Mouse (Mus musculus): ENCODE measurements at regions not wholly inside any gene's neighbourhood (a gene's known extent, or its start where the extent isn't known, plus 50 kb on each side); places are given as distances from the start of the nearest gene placed in this dataset.

DNA sequence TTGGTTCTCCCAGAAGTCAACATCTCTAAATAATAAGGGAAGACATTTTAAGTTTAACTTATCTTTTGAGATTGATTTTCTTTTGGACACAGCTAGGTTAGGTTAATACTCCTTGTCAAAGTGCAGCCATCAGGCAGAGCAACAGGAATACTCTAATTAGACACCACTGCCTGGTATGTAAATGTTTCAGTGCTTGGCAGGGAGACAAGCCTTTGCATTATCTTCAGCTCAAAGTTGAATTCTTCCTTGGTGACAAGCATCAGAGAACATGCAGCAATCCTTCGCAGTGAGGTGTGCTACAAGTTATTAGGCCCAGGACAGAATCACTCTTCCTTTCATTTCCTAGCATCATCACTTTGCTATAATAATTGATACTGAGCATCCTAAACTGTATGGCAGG, 608.7 kb downstream of the Rapgef2 start:
- Histone ChIP-seq H3K27me3 (ENCODE audit: insufficient read depth, low read length) (no peaks in the 10 kb centered on the region), H3K27ac (ENCODE audit: low read length) (no peak overlapping the region), H3K4me3 (ENCODE audit: low read length) (no peak overlapping the region), H3K4me1 (ENCODE audit: insufficient read depth, low read length) (no peaks in the 10 kb centered on the region), H3K36me3 (ENCODE audit: insufficient read depth, low read length) (no peaks in the 10 kb centered on the region), H3K9me3 (ENCODE audit: low read length) (no peaks in the 10 kb centered on the region), H3K4me2 (replicated peaks; ENCODE audit: low read depth, low read length) (no peak overlapping the region), H3K9ac (replicated peaks; ENCODE audit: low read length) (no peak overlapping the region)
- no peak for ATAC-seq (ENCODE audit: low FRiP score, low TSS enrichment)
- 84% methylated on average over 1 of the region's 1 CpGs for WGBS

DNA sequence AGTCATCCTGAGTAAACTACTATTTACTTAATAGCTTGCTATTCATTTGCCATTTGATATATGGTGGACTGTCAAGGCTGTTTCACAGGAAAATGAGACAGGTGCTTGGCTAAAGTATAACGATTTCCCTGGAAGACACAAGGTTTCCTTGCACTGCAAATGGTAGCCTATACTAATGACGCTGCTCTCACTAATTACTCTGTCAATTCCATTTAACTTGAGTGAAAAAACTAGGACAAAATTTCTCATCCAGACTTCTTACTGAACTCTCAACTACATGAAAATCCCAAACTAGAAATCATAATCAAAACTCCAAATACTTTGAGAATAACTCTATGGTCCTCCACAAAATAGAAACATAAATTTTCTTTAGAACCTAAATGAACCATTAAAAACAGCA, 609.5 kb downstream of the Rapgef2 start:
- no peaks in the 10 kb centered on the region for H3K4me1 ChIP-seq (ENCODE audit: insufficient read depth, low read length)
- H3K27me3 ChIP-seq (ENCODE audit: insufficient read depth, low read length), result no peaks in the 10 kb centered on the region
- no peak overlapping the region for H3K4me3 ChIP-seq (ENCODE audit: low read length)
- no peaks in the 10 kb centered on the region for H3K9me3 ChIP-seq (ENCODE audit: low read length)
- no peaks in the 10 kb centered on the region for H3K36me3 ChIP-seq (ENCODE audit: insufficient read depth, low read length)
- no peak overlapping the region for H3K27ac ChIP-seq (ENCODE audit: low read length)
- no peak overlapping the region for H3K9ac ChIP-seq (replicated peaks; ENCODE audit: low read length)
- no peak for ATAC-seq (ENCODE audit: low FRiP score, low TSS enrichment)
- WGBS, result 80% methylated on average over 2 of the region's 2 CpGs
- H3K4me2 ChIP-seq (replicated peaks; ENCODE audit: low read depth, low read length), result no peak overlapping the region

DNA sequence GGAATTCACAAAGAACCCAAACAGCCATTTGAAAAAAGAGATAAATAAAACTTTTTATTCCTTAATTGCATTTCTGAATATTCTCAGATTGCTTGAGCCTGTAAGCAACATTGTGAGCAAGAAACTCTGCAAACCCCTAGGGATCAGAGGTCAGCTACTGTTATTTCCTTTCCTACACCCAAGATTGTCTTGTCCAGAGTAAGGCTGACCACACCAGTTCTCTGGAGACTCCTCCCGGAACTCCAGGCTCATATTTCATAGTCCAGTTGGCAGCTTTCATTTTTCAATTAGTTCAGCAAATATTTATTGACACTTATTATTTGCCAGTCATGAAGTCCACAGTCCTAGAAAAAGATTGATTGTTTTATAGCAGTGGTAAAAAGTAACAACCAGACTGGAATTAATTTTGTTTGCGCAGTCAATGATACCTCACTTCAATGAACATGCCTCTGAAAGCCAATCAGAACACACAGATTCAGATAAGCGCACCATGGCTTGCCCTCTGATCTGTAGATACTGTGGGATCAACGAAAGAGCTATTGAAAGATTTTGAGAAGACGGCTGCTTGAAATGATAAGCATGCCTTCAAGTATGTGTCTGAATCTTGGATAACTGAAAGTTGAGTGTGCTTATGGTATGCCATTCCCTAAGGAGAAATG, 611.7 kb downstream of the Rapgef2 start:
- ATAC-seq (ENCODE audit: low FRiP score, low TSS enrichment), result no peak
- Histone ChIP-seq H3K4me1 (ENCODE audit: insufficient read depth, low read length) (no peaks in the 10 kb centered on the region), H3K36me3 (ENCODE audit: insufficient read depth, low read length) (no peaks in the 10 kb centered on the region), H3K9me3 (ENCODE audit: low read length) (no peaks in the 10 kb centered on the region), H3K4me3 (ENCODE audit: low read length) (no peak overlapping the region), H3K27me3 (ENCODE audit: insufficient read depth, low read length) (no peaks in the 10 kb centered on the region), H3K4me2 (replicated peaks; ENCODE audit: low read depth, low read length) (no peak overlapping the region), H3K27ac (ENCODE audit: low read length) (no peak overlapping the region), H3K9ac (replicated peaks; ENCODE audit: low read length) (no peak overlapping the region)
- 78% methylated on average over 5 of the region's 5 CpGs for WGBS

DNA sequence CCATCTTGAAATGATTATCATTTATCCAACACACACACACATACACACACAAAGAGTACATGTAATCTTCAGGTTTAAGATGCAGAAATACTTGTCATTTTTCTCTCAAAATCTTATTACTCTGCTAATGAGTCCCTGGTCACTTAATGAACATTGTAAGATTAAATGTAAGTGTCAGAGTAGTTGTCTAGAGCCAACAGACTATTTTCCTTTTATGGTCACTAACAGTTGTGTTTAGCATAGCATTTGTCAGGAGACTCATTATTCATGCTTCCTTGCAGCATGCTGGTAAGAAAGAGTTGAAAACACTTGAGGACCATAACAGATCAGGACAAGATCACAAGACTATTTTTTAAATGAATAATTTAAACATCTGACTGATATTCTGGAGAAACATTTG, 618.3 kb downstream of the Rapgef2 start:
- H3K36me3 ChIP-seq (ENCODE audit: insufficient read depth, low read length), result no peaks in the 10 kb centered on the region
- no peaks in the 10 kb centered on the region for H3K27me3 ChIP-seq (ENCODE audit: insufficient read depth, low read length)
- H3K4me3 ChIP-seq (ENCODE audit: low read length), result no peak overlapping the region
- H3K4me2 ChIP-seq (replicated peaks; ENCODE audit: low read depth, low read length), result no peak overlapping the region
- H3K9ac ChIP-seq (replicated peaks; ENCODE audit: low read length), result no peak overlapping the region
- ATAC-seq (ENCODE audit: low FRiP score, low TSS enrichment), result peak; percentile 51; the same call in 1 of the 2 replicates
- no peaks in the 10 kb centered on the region for H3K4me1 ChIP-seq (ENCODE audit: insufficient read depth, low read length)
- H3K9me3 ChIP-seq (ENCODE audit: low read length), result no peaks in the 10 kb centered on the region
- no peak overlapping the region for H3K27ac ChIP-seq (ENCODE audit: low read length)

DNA sequence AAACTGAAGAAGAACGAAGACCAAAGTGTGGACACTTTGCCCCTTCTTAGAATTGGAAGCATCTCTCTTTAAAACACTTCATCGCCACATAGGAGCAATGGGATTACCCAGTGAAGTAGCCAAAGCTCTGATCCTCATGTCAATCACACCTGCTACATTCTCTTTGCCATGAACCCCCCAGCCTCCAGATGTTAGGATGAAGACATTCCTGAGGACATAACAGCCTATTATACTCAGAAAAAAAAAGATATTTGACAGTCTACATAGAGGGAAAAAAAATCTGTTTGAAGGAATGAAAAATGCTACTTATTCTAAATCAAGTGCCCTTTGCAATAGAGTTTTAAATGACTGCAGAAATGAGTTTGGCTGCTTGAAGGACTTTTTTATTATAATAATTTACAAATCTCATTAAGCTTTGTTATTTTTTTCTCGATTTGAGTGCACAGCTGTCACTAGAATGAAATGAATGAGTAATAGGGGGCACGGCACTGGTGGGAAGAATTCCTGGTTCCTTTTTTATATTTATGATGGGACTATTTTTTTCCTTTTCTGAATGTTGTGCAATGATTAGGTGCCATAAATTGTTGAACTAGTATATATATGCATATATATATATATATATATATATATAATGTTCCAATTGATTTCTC, 618.8 kb downstream of the Rapgef2 start:
- no peak overlapping the region for H3K4me2 ChIP-seq (replicated peaks; ENCODE audit: low read depth, low read length)

DNA sequence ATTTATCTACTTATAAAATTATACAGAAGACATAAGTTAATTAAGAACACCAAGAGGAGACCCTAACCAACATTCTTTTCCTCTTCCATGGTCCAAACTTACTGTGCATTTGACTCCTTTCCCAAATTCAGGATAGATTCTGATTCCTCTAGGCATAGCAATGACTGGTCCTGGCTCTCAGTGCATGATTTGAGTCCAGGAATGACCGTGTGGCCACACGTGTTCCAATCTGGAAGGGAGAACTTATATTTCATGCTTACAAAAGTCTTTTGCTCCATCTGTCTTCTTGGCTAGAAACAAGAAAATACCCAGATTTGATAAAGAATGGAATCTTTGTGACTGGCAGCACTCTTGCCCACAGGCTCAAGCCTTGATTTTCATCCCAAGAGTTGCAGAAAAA, 638.2 kb downstream of the Rapgef2 start:
- Histone ChIP-seq H3K4me3 (ENCODE audit: low read length) (no peak overlapping the region), H3K27ac (ENCODE audit: low read length) (no peak overlapping the region), H3K9ac (replicated peaks; ENCODE audit: low read length) (no peak overlapping the region), H3K27me3 (ENCODE audit: insufficient read depth, low read length) (no peaks in the 10 kb centered on the region), H3K9me3 (ENCODE audit: low read length) (no peaks in the 10 kb centered on the region), H3K4me2 (replicated peaks; ENCODE audit: low read depth, low read length) (no peak overlapping the region), H3K4me1 (ENCODE audit: insufficient read depth, low read length) (no peaks in the 10 kb centered on the region), H3K36me3 (ENCODE audit: insufficient read depth, low read length) (no peaks in the 10 kb centered on the region)
- ATAC-seq (ENCODE audit: low FRiP score, low TSS enrichment), result no peak
- 95% methylated on average over 2 of the region's 2 CpGs for WGBS

More for the DNA sequence above, 618.8 kb downstream of the Rapgef2 start:
- WGBS, result 62% methylated on average over 4 of the region's 4 CpGs
- no peak overlapping the region for H3K9ac ChIP-seq (replicated peaks; ENCODE audit: low read length)
- no peaks in the 10 kb centered on the region for H3K9me3 ChIP-seq (ENCODE audit: low read length)
- H3K4me1 ChIP-seq (ENCODE audit: insufficient read depth, low read length), result no peaks in the 10 kb centered on the region
- peak; percentile 74; the same call in 1 of the 2 replicates for ATAC-seq (ENCODE audit: low FRiP score, low TSS enrichment)
- H3K36me3 ChIP-seq (ENCODE audit: insufficient read depth, low read length), result no peaks in the 10 kb centered on the region
- H3K27ac ChIP-seq (ENCODE audit: low read length), result no peak overlapping the region
- H3K27me3 ChIP-seq (ENCODE audit: insufficient read depth, low read length), result no peaks in the 10 kb centered on the region
- no peak overlapping the region for H3K4me3 ChIP-seq (ENCODE audit: low read length)

DNA sequence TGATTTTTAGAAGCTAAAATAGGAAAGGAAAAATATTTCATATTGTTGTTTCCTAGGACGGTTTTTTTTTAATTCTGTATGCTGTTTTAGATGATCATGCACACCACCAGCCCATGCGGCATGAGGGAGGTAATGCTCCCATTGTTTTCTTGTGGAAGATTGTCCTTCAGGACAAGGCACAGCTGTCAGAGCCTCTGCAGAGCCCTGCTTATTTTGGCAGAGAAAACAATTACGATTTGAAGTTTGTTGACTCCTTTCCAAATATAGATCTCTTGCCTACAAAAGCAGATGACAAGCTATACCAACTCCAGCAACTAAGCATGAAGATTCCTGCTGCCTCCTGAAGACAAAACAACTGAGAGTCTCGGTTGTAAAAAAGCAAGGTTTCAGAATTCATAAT, 650.9 kb downstream of the Rapgef2 start:
- WGBS, result 38% methylated on average over 4 of the region's 4 CpGs
- Histone ChIP-seq H3K9ac (replicated peaks; ENCODE audit: low read length) (no peak overlapping the region), H3K4me2 (replicated peaks; ENCODE audit: low read depth, low read length) (no peak overlapping the region), H3K9me3 (ENCODE audit: low read length) (peaks cover 12% of the 10 kb centered on the region), H3K4me3 (ENCODE audit: low read length) (no peak overlapping the region), H3K27ac (ENCODE audit: low read length) (no peak overlapping the region), H3K4me1 (ENCODE audit: insufficient read depth, low read length) (peaks cover 5% of the 10 kb centered on the region; the same call in 1 of the 2 replicates), H3K27me3 (ENCODE audit: insufficient read depth, low read length) (no peaks in the 10 kb centered on the region), H3K36me3 (ENCODE audit: insufficient read depth, low read length) (no peaks in the 10 kb centered on the region)
- no peak for ATAC-seq (ENCODE audit: low FRiP score, low TSS enrichment)

DNA sequence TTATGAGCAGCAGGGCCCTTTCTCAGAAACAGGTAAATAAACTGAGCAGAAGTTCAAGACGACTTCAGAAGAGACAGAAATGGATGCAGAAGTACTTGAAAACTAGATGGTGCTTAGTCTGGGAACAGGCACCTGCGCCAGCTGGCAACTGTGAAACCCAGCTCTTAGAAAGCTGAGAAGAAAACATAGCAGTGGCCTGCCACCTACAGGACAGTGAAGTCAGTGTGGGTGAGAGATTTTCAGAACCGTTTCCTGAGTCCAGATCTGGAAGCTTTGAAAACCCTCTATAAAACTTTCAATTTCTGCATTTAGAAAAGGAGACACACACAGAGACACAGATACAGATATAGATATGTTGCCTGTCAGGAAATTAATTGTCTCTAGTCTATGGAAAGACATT, 667.4 kb downstream of the Rapgef2 start:
- 45% methylated on average over 3 of the region's 3 CpGs for WGBS
- ATAC-seq (ENCODE audit: low FRiP score, low TSS enrichment), result no peak

DNA sequence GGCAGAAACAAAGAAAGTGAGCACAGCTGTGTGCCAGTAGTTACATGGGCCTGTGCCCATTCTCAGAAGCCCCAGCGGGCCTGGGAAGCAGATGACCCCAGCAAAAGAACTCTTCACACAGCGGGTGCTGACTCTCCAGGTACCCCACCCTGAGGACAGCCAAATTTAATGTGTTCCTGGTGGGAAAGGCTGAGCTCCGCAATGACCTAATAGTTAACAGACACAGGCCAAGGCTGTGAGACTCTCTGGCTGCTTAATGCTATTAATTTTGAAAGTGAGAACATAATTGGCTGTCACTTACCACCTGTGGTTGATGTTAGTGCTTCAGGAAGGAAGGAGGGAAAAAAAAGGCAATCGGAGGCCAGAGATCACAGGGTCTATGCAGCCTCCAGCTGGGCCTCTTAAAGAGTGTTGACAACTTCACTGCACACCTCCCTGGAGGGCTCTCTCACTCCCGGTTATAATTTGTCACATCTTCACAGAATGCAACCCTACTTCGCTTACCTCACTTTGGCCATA, 691.5 kb downstream of the Rapgef2 start:
- WGBS, result 8% methylated on average over 6 of the region's 6 CpGs
- Histone ChIP-seq H3K27ac (ENCODE audit: low read length) (no peak overlapping the region), H3K9me3 (ENCODE audit: low read length) (no peaks in the 10 kb centered on the region), H3K4me1 (ENCODE audit: insufficient read depth, low read length) (peaks cover 5% of the 10 kb centered on the region; the same call in 1 of the 2 replicates), H3K4me3 (ENCODE audit: low read length) (no peak overlapping the region), H3K27me3 (ENCODE audit: insufficient read depth, low read length) (no peaks in the 10 kb centered on the region), H3K4me2 (replicated peaks; ENCODE audit: low read depth, low read length) (peak overlapping the region; percentile 23; the same call in 1 of the 2 replicates), H3K9ac (replicated peaks; ENCODE audit: low read length) (no peak overlapping the region), H3K36me3 (ENCODE audit: insufficient read depth, low read length) (no peaks in the 10 kb centered on the region)
- ATAC-seq (ENCODE audit: low FRiP score, low TSS enrichment), result peak; percentile 80

More for the DNA sequence above, 667.4 kb downstream of the Rapgef2 start:
- H3K4me3 ChIP-seq (ENCODE audit: low read length), result no peak overlapping the region
- H3K27me3 ChIP-seq (ENCODE audit: insufficient read depth, low read length), result no peaks in the 10 kb centered on the region
- H3K4me2 ChIP-seq (replicated peaks; ENCODE audit: low read depth, low read length), result no peak overlapping the region
- no peaks in the 10 kb centered on the region for H3K36me3 ChIP-seq (ENCODE audit: insufficient read depth, low read length)
- H3K27ac ChIP-seq (ENCODE audit: low read length), result no peak overlapping the region
- no peaks in the 10 kb centered on the region for H3K9me3 ChIP-seq (ENCODE audit: low read length)
- H3K4me1 ChIP-seq (ENCODE audit: insufficient read depth, low read length), result no peaks in the 10 kb centered on the region
- no peak overlapping the region for H3K9ac ChIP-seq (replicated peaks; ENCODE audit: low read length)

DNA sequence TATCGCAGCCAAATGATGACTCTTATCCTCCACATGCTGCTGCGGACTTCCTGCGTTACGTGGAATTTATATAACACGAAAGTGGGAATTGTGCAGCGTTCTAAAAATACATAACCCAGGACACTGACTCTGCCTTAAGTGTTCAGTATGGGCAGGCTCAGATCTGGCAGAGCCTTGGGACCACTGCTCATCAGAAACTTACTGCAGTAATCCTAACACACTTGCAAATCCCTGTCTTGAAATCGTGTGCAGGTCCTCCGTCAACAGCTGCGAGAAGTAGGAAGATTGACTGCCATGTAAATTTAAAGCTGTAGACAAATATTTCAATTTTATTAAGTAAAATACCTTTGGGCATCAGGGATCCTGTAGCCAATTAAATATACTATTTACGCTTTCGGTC, 692.0 kb downstream of the Rapgef2 start:
- Histone ChIP-seq H3K9me3 (ENCODE audit: low read length) (no peaks in the 10 kb centered on the region), H3K27ac (ENCODE audit: low read length) (no peak overlapping the region), H3K4me2 (replicated peaks; ENCODE audit: low read depth, low read length) (peak overlapping the region; percentile 23; the same call in 1 of the 2 replicates), H3K4me1 (ENCODE audit: insufficient read depth, low read length) (peaks cover 5% of the 10 kb centered on the region; the same call in 1 of the 2 replicates), H3K36me3 (ENCODE audit: insufficient read depth, low read length) (no peaks in the 10 kb centered on the region), H3K27me3 (ENCODE audit: insufficient read depth, low read length) (no peaks in the 10 kb centered on the region), H3K9ac (replicated peaks; ENCODE audit: low read length) (no peak overlapping the region), H3K4me3 (ENCODE audit: low read length) (no peak overlapping the region)
- no peak for ATAC-seq (ENCODE audit: low FRiP score, low TSS enrichment)
- 62% methylated on average over 11 of the region's 11 CpGs for WGBS

Data from kidney, embryonic 16.5 days (tissue).